Mouse (Mus musculus): ENCODE data around the gene Cyp11a1. TPM values are rescaled to one million over a fixed set of nuclear protein-coding genes. Genes with fewer than 3 reads are reported as not detected.

Gene Cyp11a1
- total RNA-seq, 1 experiment = 3.0 TPM

GRCm38 (mm10) chr9:57968166-57968771 lies 37.9 kb upstream of the Cyp11a1 start:
- no peaks in the 10 kb centered on the region for H3K36me3 ChIP-seq (ENCODE audit: control insufficient read depth, insufficient read depth, low read length, poor library complexity, severe bottlenecking)
- no peak overlapping the region for H3K9ac ChIP-seq (ENCODE audit: insufficient read depth, low read depth, low read length, poor library complexity, severe bottlenecking)
- no peak overlapping the region for H3K4me3 ChIP-seq (ENCODE audit: insufficient read depth in 1 of 2, low read depth in 1 of 2, low read length in 2 of 2, poor library complexity in 1 of 2, severe bottlenecking in 1 of 2)
- no peak for TF ChIP-seq MAFK (IDR thresholded peaks at IDR 0.05; ENCODE audit: insufficient read depth, low read depth, low read length)
- no peak for TF ChIP-seq ZC3H11A (IDR thresholded peaks at IDR 0.05; ENCODE audit: borderline replicate concordance, low read depth, low read length)
- TF ChIP-seq ZNF384 (IDR thresholded peaks at IDR 0.05; ENCODE audit: low read depth, low read length) = no peak
- no peak for TF ChIP-seq CHD2 (IDR thresholded peaks at IDR 0.05; ENCODE audit: low read depth, low read length)
- no peak for DNase-seq (ENCODE audit: low read depth, low spot score)
- H3K4me1 ChIP-seq (ENCODE audit: control insufficient read depth in 2 of 2, insufficient read depth in 2 of 2, low read length in 2 of 2, poor library complexity in 1 of 2) = peaks cover 2 to 3% of the 10 kb centered on the region in 2 experiments; a peak in 1 of 4 replicates
- no peak overlapping the region for H3K27ac ChIP-seq (ENCODE audit: insufficient read depth, low read depth, low read length, poor library complexity, severe bottlenecking)
- in situ Hi-C loops (cut with MboI; ENCODE audit: low sequenced_read_pairs in 2 of 2, unreplicated experiment in 2 of 2) = no loop called here
- H3K9me3 ChIP-seq (ENCODE audit: control insufficient read depth, insufficient read depth, low read depth, low read length) = no peaks in the 10 kb centered on the region

- no peak for TF ChIP-seq ZC3H11A (IDR thresholded peaks at IDR 0.05; ENCODE audit: borderline replicate concordance, low read depth, low read length)
- TF ChIP-seq HCFC1 (IDR thresholded peaks at IDR 0.05; ENCODE audit: borderline replicate concordance, insufficient read depth, low read length) = no peak
- no peak for TF ChIP-seq CHD2 (IDR thresholded peaks at IDR 0.05; ENCODE audit: low read depth, low read length)
- TF ChIP-seq MAFK (IDR thresholded peaks at IDR 0.05; ENCODE audit: insufficient read depth, low read depth, low read length) = no peak
- no peak for TF ChIP-seq ZNF384 (IDR thresholded peaks at IDR 0.05; ENCODE audit: low read depth, low read length)
- in situ Hi-C loops (cut with MboI; ENCODE audit: low sequenced_read_pairs in 2 of 2, unreplicated experiment in 2 of 2) = no loop called here
- peaks cover 2 to 3% of the 10 kb centered on the region in 2 experiments; a peak in 1 of 4 replicates for H3K4me1 ChIP-seq (ENCODE audit: control insufficient read depth in 2 of 2, insufficient read depth in 2 of 2, low read length in 2 of 2, poor library complexity in 1 of 2)
Measured at GRCm38 (mm10) chr9:57968783-57969542, 37.2 kb upstream of the Cyp11a1 start.

GRCm38 (mm10) chr9:57969736-57970495 lies 36.3 kb upstream of the Cyp11a1 start:
- TF ChIP-seq MAFK (IDR thresholded peaks at IDR 0.05; ENCODE audit: insufficient read depth, low read depth, low read length) (no peak), ZNF384 (IDR thresholded peaks at IDR 0.05; ENCODE audit: low read depth, low read length) (no peak), ZC3H11A (IDR thresholded peaks at IDR 0.05; ENCODE audit: borderline replicate concordance, low read depth, low read length) (no peak), CHD2 (IDR thresholded peaks at IDR 0.05; ENCODE audit: low read depth, low read length) (no peak), HCFC1 (IDR thresholded peaks at IDR 0.05; ENCODE audit: borderline replicate concordance, insufficient read depth, low read length) (no peak)
- Histone ChIP-seq H3K4me1 (ENCODE audit: control insufficient read depth in 2 of 2, insufficient read depth in 2 of 2, low read length in 2 of 2, poor library complexity in 1 of 2) (peaks cover 2 to 3% of the 10 kb centered on the region in 2 experiments; a peak in 1 of 4 replicates), H3K9me3 (ENCODE audit: control insufficient read depth, insufficient read depth, low read depth, low read length) (no peaks in the 10 kb centered on the region), H3K9ac (ENCODE audit: insufficient read depth, low read depth, low read length, poor library complexity, severe bottlenecking) (no peak overlapping the region), H3K4me3 (ENCODE audit: insufficient read depth in 1 of 2, low read depth in 1 of 2, low read length in 2 of 2, poor library complexity in 1 of 2, severe bottlenecking in 1 of 2) (no peak overlapping the region), H3K27ac (ENCODE audit: insufficient read depth, low read depth, low read length, poor library complexity, severe bottlenecking) (no peak overlapping the region), H3K36me3 (ENCODE audit: control insufficient read depth, insufficient read depth, low read length, poor library complexity, severe bottlenecking) (no peaks in the 10 kb centered on the region)
- in situ Hi-C loops (cut with MboI; ENCODE audit: low sequenced_read_pairs in 2 of 2, unreplicated experiment in 2 of 2) = no loop called here
- DNase-seq (ENCODE audit: low read depth, low spot score) = no peak

More at GRCm38 (mm10) chr9:57968783-57969542, 37.2 kb upstream of the Cyp11a1 start:
- Histone ChIP-seq H3K36me3 (ENCODE audit: control insufficient read depth, insufficient read depth, low read length, poor library complexity, severe bottlenecking) (no peaks in the 10 kb centered on the region), H3K9ac (ENCODE audit: insufficient read depth, low read depth, low read length, poor library complexity, severe bottlenecking) (no peak overlapping the region), H3K4me3 (ENCODE audit: insufficient read depth in 1 of 2, low read depth in 1 of 2, low read length in 2 of 2, poor library complexity in 1 of 2, severe bottlenecking in 1 of 2) (no peak overlapping the region), H3K9me3 (ENCODE audit: control insufficient read depth, insufficient read depth, low read depth, low read length) (no peaks in the 10 kb centered on the region), H3K27ac (ENCODE audit: insufficient read depth, low read depth, low read length, poor library complexity, severe bottlenecking) (no peak overlapping the region)
- no peak for DNase-seq (ENCODE audit: low read depth, low spot score)

GRCm38 (mm10) chr9:57971413-57971812 lies 34.8 kb upstream of the Cyp11a1 start:
- Histone ChIP-seq H3K36me3 (ENCODE audit: control insufficient read depth, insufficient read depth, low read length, poor library complexity, severe bottlenecking) (no peaks in the 10 kb centered on the region), H3K4me3 (ENCODE audit: insufficient read depth in 1 of 2, low read depth in 1 of 2, low read length in 2 of 2, poor library complexity in 1 of 2, severe bottlenecking in 1 of 2) (no peak overlapping the region), H3K4me1 (ENCODE audit: control insufficient read depth in 2 of 2, insufficient read depth in 2 of 2, low read length in 2 of 2, poor library complexity in 1 of 2) (peaks cover 2 to 3% of the 10 kb centered on the region in 2 experiments; a peak in 1 of 4 replicates), H3K27ac (ENCODE audit: insufficient read depth, low read depth, low read length, poor library complexity, severe bottlenecking) (no peak overlapping the region), H3K9ac (ENCODE audit: insufficient read depth, low read depth, low read length, poor library complexity, severe bottlenecking) (no peak overlapping the region), H3K9me3 (ENCODE audit: control insufficient read depth, insufficient read depth, low read depth, low read length) (no peaks in the 10 kb centered on the region)
- in situ Hi-C loops (cut with MboI; ENCODE audit: low sequenced_read_pairs in 2 of 2, unreplicated experiment in 2 of 2) = no loop called here
- TF ChIP-seq CHD2 (IDR thresholded peaks at IDR 0.05; ENCODE audit: low read depth, low read length) (no peak), ZNF384 (IDR thresholded peaks at IDR 0.05; ENCODE audit: low read depth, low read length) (no peak)
- DNase-seq (ENCODE audit: low read depth, low spot score) = no peak

Measured in ES-E14 (cell line).